Mouse (Mus musculus) spleen, postnatal 10 days (tissue): ENCODE data around the gene Usp5.
"Not testable (repeated sequence)": the region's sequence is repeated elsewhere in the genome, so short reads cannot be mapped to it uniquely, and the experiment has no call there.

Experiments used
- DNase-seq, 2 experiments: peaks; one replicate each; pipeline ENCODE4 v3.0.0; 2021 to 2022; ENCODE audit warnings: low spot score in 2 of 2

Gene Usp5

DNA sequence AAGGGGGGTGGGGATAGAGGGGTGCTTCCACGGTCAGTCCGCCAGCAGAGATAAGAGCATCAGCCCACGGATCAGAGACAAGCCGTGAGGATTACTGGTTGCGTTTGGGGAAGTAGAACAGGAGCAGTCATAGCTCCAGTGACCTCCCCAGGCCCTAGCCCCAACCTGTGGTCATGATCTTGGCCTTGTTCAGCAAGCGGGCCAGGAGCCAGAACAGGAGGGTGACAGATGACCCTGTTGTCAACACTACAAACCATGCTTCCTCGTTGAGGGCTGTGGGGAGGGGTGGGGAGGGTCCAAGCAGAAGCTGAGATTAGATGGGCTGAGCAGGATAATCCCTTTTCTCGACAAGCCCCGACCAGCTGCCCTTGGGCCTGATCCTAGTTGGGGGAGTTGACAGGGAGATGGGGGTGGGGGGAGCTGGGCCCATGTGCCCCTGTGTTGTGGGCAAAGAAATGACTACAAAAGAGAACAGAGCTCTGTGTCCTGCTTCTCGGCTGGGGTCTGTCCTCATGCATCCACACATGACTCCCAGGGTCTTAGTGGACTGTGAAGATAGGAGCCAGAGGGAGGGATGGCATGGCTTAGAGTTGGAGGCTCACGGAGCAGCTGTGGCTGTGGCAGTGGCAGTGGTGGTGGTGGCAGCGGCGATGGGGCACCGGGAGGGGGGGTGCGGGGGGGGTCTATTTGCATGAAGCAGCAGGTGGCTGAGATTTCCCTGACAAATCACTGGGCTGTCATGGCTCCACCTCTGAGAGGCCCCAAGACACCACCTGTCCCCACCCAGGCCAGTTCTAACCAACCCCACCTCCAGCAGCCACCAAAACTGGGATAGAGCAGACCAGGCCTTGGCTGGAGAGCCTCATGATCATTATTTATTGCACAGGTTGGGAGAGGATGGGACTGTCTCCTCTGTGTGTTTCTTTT, 11.2 kb upstream of the Usp5 start, which contains the start of gene Gnb3:
Gene Gnb3, minus strand, starts transcription at position 35 of the 927 bp plus-strand sequence.
- no peak for DNase-seq

DNA sequence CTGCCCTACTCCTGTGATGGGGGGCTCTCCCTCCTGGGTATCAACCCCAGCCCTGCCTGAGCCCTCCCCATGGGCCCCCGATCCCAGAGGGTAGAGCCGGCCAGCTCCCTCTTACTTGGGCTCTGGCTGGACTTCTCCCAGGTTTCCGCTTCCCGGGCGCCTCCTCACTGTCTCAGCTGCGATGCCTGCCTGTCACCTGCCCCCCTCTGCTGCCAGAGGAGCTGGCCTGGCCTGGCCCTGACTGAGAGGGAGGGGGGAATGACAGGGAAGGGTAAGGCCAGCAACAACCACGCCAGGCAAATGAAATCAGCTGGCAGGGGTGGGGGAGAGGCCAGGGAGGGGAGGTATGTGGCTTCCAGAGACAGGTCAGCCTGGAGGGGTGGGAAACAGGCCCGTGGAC, 10.5 kb upstream of the Usp5 start:
- DNase-seq: no peak

DNA sequence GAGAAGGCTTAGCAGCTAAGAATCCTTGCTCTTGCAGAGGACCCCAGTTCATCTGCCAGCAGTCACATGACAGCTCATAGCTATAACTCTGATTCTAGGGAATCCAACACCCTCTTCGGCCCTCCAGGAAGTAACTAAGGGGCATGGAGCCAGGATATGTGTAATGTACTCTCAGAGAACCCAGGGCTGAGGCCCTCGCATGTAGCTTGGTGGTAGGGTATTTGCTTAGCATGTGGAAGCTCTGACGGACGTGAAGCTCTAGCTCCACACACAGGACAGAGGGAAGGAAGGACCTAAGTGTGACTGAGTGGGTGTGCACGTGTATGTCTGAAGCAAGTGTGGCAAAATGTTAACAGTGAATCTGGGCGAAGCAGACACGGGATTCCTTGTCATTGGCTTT, 7.1 kb upstream of the Usp5 start:
- no peak for DNase-seq

DNA sequence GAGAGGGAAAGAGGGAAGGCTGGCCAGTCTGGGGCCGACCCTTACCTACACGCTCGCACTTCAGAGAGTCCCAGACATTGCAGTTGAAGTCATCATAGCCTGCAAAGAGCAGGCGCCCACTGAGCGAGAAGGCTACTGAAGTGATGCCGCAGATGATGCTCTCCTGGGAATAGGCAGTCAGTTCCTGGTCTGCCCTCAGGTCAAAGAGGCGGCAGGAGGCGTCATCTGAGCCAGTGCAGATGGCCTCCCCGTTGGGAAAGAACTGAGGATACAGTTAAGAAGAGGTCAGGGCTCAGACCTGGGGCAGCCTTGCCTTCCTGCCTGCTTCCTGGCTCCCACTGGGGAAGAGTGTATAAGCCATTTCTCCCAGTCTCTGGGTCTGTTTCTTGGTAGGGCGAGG, 6.2 kb upstream of the Usp5 start:
- DNase-seq: no peak

DNA sequence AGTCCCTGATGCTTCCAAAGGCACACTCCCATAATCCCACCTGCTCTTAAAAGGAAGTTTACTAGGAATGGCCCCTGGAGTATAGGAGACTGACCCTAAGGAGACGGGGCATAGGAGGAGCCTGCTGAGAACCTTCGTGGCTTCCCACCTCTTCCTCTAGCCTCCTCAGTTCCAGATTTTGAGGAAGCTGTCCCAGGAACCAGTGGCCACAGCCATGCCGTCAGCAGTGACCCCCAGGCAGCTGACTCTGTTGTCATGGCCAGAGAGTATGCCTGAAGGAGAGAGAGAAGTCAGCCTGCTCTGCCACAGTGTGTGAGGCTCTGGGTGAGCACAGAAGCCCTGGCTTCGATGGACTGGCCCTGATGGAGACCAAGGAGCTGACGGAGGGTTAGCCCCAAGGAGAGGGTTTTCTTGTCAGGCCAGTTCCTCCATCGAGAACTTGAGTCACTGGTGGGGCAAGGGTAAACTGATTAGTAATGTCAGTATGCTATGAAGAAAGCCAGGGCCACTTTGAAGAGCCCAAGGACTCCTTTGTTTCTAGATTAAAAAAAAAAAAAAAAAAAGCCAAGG, 5.3 kb upstream of the Usp5 start:
- no peak for DNase-seq

DNA sequence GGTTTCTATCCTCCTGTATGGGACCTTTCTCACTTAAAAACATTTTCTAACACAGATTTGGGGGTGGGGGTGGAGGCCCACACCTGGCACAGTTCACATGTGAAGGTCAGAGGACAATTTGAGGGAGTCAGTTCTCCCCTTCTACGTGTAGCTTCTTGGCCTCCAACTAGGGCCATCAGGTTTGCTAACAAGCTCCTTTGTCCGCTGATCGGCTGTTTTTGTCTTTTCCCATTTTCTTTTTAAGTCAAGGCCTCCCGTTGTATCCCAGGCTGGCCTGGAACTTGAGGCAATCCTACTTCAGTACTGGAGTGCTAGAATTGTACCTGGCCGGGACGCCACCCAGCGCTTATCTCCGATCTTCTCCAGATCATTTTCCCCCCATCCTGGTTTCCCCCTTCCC, 2.4 kb upstream of the Usp5 start:
- DNase-seq: no peak

DNA sequence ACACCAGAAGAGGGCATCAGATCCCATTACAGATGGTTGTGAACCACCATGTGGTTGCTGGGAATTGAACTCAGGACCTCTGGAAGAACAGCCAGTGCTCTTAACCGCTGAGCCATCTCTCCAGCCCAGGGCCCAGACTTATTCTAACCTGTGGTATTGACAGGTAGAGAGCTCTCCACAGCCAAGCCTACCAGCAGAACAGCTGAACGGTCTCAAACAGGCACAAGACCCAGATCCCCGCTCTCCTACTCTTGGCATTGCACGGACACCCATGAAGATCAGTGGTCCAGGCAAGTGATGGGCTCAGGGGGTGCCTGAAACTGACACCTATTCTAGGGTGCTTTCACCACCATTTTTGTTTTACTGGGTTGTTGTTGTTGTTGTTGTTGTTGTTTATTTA, 1.9 kb upstream of the Usp5 start:
- DNase-seq: not testable (repeated sequence)

DNA sequence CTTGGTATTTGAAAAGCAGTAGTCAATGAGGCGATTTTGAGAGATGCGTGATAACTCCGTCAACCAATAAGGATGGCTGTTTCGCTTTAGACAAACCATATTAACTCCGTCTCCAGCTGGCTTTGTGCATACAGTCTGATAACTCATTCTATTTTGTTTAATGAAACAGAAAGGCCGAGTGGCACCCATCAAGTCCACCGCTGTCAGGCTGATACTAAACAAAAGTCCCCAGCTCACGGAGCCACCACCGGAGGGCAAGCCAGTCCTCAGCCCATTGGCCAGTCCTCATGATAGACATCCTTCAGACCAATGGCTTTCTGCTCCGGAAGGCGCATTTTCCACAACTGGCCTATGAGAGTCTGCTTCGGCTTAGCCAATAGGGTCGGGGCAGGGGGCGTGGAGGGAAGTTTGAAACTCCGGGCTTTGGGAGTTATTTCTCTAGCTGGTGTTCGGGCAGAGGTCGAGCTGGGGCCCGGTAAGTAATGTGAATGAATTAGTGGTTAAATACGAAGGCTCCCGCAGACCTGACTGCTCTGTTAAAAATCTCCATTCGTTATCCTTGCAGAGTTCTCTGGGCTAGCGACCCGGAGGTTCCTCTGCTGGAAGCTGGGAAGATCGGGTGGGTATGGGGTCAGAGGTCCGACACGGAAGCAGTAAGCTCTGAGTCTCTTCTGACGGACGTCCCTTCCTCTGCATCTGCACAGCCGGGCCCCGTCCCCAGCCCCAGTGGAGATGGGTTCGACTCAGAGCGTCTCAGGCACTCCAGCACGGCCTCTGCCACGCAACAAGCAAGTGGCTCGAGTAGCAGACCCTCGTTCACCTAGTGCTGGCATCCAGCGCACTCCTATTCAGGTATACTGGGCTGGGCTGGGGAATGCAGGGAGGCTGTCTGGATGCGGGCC, 766 bp upstream of the Usp5 start:
- peak; percentile 86 to 95 for DNase-seq

DNA sequence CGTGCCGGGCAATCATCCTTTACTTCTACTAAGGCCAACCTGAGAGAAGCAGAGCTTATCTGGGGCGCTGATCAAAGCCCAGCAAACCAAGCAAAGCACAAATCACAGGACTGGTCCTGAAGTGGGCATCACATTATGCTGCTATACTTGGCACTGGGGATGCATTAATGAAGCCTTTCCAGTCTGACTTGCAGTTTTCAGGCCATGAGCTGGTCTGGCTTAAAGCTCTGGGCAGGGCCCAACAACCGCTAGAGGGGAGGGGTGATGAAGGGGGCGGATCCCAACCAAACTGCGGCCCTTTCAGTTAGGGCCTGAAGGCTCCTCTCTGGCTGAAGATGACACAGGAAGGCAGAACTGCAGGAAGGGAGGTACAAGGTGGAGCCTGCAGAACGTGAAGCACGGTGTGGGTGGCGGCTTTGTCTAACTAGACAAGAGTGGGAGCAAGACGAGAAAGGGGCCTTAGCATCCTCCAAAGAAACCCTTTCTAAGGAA, 1.1 kb downstream of the Usp5 start:
- peak in 1 of 2 experiments; percentile 50 for DNase-seq

DNA sequence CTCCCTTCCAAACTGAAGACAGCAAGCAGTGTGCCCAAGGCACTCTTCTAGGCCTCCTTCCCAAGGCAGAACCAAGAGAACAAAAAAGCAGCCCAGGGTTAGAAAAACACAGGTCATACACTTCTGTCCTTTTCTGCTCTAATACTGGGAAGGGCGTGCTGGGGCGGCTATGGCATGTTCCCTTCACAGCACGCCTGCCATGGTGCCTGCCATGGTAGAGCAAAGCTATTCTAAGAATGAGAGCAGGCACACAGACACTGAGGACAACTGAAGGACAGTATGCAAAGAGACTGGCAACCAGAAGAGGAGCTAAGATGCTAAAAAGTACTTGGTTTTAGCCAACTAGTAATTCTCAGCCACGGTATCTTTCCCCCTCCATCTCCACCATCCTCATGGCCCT, 7.2 kb downstream of the Usp5 start:
- DNase-seq: no peak

DNA sequence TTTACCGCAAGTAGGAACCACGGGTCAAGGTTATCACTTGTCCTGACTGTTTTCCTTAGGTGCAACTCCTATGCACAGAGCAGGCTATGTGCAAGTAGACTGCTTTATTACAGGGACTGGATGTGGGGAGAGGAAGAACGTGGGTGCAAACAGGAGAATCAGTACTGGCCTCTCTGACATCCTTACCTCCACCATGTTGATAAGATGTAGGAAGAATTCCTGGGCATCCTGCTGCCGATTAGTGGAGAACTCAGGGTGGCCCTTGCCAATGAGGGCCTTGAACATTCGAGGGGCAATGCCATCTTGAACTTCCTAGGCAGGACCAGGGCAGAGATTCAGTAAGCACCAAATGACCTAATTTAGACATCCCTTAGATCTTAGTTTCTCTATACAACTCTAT, 8.4 kb downstream of the Usp5 start:
- no peak for DNase-seq

DNA sequence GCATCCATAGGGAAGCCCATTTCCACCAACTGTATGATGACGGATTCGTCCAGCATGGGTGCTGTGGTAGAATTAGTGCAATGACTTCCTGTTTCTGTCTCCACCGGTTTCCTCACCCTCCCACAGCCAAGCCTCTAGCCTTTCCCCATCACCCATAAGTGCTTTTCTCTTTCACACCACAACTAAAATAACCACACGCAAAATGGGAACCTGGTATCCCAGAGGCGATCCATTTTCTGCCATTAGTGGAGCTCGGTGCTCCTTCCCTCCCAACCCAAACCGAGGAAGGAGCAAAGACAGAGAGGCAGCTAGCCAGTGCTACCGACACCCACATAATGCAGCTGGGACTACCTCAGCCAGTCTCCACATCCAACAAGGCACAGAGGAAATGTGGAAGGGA, 11.3 kb downstream of the Usp5 start:
- DNase-seq: no peak

DNA sequence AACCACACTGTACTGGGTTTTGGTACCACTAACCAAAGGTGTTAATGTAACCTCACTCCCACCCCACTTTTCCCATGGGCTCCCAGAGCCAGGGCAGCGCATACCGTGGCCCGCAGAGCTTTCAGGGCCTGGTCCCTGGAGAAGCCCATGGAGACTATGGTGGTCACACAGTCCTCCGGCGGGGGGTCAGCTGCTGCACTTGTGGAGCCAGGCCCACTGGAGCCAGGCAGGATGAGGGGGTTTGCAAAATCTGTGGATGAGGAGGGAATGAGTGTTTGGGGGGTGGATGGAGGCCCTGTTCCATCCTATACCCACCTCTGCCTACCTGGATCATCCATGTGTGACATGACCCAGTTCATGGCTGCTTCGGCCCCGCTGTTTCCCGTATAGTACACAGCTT, 11.7 kb downstream of the Usp5 start:
- no peak for DNase-seq

DNA sequence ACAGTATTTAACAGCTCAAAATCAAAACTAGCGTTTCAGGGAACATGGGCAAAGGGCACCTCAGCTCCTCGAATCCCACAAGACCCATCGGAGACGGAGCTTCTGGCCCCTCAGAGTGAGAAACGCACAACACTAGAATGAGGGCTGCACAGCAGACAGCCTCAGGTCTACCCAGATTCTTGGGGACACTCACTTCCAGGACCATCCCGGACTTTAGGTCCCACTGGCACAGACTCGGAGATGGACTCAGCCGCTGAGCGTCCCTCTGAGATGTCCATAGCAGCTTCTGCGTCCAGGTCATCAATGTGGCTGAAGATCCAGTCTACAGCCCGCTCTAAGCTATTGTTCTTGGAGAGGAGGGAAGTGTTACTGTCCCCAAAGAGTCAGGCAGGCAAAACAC, 12.2 kb downstream of the Usp5 start:
- no peak for DNase-seq

DNA sequence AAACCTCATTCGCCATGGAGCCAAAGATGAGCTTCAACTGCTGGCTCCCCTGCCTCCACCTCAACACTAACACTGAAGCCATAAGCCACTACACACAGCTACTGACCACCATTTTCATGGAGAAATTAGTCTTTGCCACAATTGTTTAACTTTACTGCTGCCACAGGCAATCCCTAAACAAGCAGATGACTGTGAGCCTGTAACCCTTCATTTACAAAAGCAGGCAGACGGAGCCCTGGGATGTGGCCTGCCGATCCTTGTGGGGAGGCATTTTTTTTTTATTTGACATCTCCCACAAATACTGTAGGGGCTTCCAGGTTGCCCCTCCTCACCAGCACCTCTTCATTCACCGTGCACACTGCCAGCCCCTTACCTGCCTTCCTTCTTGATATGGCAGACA, 12.7 kb downstream of the Usp5 start:
- DNase-seq: no peak

DNA sequence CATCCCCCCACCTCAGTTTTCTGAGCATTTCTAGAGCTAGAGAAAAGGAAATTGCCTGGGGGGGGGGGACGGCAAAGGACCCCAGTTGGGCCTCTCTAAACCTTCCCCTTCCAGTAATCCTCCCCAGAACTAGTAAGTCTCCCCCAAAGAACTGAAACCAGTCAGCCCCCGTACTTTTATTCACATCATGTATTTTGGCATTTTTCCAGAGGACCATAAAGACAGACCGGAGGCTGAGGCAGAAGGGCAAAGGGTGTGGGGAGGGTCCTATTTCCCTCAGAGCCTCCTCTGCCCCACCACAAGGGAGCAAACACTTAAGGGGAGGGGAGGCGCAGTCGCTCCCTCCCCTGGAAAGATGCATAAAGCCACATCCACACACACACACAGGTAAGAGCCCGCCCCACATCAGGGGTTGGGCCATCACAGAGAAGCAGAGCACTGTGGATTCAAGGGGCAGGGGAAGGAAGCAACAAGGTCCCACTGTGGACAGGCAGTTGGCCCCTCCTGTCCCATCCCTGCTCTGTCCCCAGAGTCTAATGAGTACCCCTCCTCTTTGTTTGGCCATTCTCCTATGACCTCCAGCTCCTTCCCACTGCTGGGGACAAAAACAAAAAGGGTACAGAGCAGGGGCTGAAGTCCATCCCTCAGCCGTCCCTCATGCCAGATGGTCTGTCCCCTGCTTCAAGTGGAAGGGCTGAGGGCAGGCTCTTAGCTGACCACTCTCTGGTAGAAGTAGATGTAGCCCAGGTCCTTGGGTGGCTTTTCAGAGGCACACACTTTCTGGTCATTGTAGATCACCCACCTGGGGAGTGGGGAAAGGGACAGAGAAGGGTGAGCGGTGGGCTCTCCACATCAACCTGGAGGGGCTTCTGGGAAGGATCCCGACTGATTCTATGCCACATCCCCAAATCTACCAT, 14.2 kb downstream of the Usp5 start:
- DNase-seq: no peak

DNA sequence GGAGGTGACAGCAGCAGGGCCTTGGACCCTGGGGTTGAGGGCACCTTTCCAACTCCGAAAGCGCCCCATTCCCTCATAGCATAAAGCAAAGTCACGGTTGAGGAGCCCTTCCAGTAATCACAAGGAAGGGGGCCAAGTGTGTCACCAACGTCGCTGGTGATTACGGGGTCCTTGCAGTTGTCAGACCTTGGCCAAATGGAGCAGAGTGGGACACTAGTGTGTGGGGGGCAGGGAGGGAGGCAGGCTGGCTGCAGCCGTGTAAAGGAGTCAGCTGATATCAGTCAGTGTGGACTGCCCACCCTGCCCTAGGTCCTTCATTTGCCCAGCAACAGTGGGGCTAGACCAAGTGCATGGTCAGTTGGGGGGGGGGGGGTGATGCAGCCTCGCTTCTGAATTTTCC, 14.8 kb downstream of the Usp5 start:
- DNase-seq: no peak

DNA sequence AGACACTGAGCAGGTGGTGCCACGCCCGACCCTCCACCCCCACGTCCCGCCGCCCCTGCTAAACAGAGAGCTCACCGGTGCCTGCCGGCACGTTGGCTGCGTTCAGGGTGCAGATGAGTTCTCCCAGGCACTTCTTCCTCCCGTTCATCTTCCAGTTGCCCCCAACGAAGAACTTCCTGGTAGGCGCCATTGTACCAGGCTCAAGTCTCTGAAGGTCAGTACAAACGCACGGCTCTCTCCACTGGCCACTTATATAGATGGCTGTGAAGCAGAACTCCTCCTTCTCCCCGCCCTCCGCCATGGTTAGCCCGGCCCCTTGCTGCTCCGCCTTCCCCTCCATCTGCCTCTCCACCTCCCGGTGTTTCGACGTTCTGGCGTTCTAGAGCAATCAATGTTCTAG, 15.4 kb downstream of the Usp5 start, which contains the start of gene Tpi1:
Gene Tpi1, minus strand, starts transcription at position 364 of the 400 bp plus-strand sequence.
- DNase-seq: peak; percentile 78 to 89

DNA sequence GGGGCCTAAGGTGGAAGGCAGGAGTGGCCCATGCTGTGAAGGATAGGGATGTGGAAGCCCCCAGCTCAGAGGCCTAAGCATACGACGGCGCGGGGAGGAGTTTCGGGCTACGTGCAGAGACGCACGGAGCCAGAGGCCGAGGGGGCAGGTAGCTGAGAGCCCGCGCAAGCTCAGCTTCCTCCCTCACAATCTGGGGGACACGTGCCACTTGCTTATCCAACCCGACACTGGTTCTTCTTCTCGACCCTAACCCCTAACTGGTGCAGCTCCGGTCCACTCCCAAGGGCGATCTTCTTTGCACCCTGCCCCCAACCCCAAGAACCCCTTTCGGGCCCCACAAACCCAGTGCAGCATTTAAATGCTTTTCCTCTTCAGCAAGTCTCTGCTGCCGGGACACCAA, 15.8 kb downstream of the Usp5 start:
- peak in 1 of 2 experiments; percentile 78 for DNase-seq

DNA sequence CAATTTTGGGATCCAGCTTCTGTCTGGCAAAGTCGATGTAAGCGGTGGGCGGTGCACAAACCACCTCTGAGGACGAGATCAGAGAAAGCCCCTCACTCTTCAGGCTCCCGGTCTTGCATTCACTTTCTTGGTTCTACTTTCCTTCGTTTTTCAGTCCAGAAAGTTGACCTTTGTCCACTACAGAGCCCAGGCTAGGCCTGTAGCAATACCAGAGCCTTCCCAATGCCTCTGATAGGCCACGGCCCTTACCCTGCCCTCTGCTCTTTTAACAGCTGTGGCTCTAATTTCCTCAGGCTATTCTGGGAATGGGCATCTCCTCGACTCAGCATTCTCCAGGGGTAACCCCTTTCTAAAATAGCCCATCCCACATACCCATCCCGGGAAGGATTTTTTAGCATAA, 16.4 kb downstream of the Usp5 start:
- no peak for DNase-seq
